Mouse (Mus musculus) A20 (cell line): ENCODE results near the gene Prpf40b.
"Not testable (repeated sequence)": the region's sequence is repeated elsewhere in the genome, so short reads cannot be mapped to it uniquely, and the experiment has no call there.

Source experiments
- DNase-seq: peaks from one replicate; pipeline ENCODE4 v3.0.0-alpha.2; 2011; ENCODE audit warnings: low read depth, low spot score

Gene Prpf40b

GRCm38 (mm10) chr15:99294813-99295374 is at the start of gene Prpf40b:
Prpf40b (plus strand) TSS chr15:99295087.
- peak; percentile 90 for DNase-seq

GRCm38 (mm10) chr15:99246736-99247135 is 48.2 kb upstream of the Prpf40b start:
- not testable (repeated sequence) for DNase-seq

GRCm38 (mm10) chr15:99248972-99249371 is 45.9 kb upstream of the Prpf40b start:
- no peak for DNase-seq

GRCm38 (mm10) chr15:99249938-99250337 is 44.9 kb upstream of the Prpf40b start:
- no peak for DNase-seq

- DNase-seq: peak; percentile 41
Observed at GRCm38 (mm10) chr15:99251111-99251510, 43.8 kb upstream of the Prpf40b start.

- peak; percentile 99 for DNase-seq
Observed at GRCm38 (mm10) chr15:99251626-99252380, 43.1 kb upstream of the Prpf40b start, which contains the start of gene Mcrs1. Mcrs1 (minus strand) TSS chr15:99251961.

- DNase-seq: peak; percentile 61
Observed at GRCm38 (mm10) chr15:99252381-99253174, 42.3 kb upstream of the Prpf40b start.

GRCm38 (mm10) chr15:99253175-99253479 is 41.8 kb upstream of the Prpf40b start:
- not testable (repeated sequence) for DNase-seq

GRCm38 (mm10) chr15:99253772-99254171 is 41.1 kb upstream of the Prpf40b start:
- no peak for DNase-seq

- no peak for DNase-seq
Observed at GRCm38 (mm10) chr15:99254477-99255005, 40.3 kb upstream of the Prpf40b start.

GRCm38 (mm10) chr15:99255241-99255749 is 39.6 kb upstream of the Prpf40b start:
- no peak for DNase-seq

- DNase-seq: no peak
Observed at GRCm38 (mm10) chr15:99259167-99259729, 35.6 kb upstream of the Prpf40b start.

- peak; percentile 88 for DNase-seq
Observed at GRCm38 (mm10) chr15:99259730-99260252, 35.1 kb upstream of the Prpf40b start.

- no peak for DNase-seq
Observed at GRCm38 (mm10) chr15:99262702-99263101, 32.2 kb upstream of the Prpf40b start.

- no peak for DNase-seq
Observed at GRCm38 (mm10) chr15:99264363-99264762, 30.5 kb upstream of the Prpf40b start.

- DNase-seq: peak; percentile 81
Observed at GRCm38 (mm10) chr15:99265679-99266078, 29.2 kb upstream of the Prpf40b start.

GRCm38 (mm10) chr15:99276095-99276494 is 18.8 kb upstream of the Prpf40b start:
- no peak for DNase-seq

- no peak for DNase-seq
Observed at GRCm38 (mm10) chr15:99278271-99278670, 16.6 kb upstream of the Prpf40b start.

- DNase-seq: peak; percentile 52
Observed at GRCm38 (mm10) chr15:99283456-99283855, 11.4 kb upstream of the Prpf40b start.

- peak; percentile 75 for DNase-seq
Observed at GRCm38 (mm10) chr15:99284527-99285188, 10.2 kb upstream of the Prpf40b start.

- DNase-seq: no peak
Observed at GRCm38 (mm10) chr15:99285189-99285535, 9.7 kb upstream of the Prpf40b start.
